ENCODE assay signal across 16 mouse cellular contexts in the genomic region with DNA sequence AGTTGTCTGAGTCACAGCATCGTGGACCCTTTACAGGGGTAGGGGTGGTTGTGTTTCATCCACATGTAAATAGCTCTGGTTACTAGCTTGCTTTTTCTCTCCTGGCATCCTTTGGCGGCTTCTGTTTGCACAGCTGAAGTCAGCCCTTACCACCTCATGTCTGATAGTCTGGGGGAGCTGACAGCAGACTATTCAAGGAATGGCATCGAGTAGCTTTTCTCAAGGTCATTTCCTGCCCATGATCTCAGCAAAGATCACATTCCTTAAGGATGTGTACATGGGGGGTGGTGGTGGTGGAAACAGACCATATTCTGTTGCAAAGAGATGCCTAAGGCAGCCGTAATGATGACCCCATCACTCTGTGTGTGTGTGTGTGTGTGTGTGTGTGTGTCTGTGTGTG.
DNase-seq lines count a peak whose midpoint lies in the region; ATAC-seq and TF ChIP-seq lines count a peak whose summit lies in the region.
"Had no signal": no experiment of that assay in that cellular context is flagged by ENCODE, and none has a peak within 500 bp of the region (broad histone marks: within the 10 kb centered on the region; RNA-seq: fewer than 3 reads in every experiment).

No protein-coding gene starts in this region.

- no peak overlapping the region for H3K4me3 ChIP-seq in heart, embryonic 10.5 days
- H3K4me3 ChIP-seq in midbrain, embryonic 11.5 days (ENCODE audit: low read depth, low read length) = no peak overlapping the region
- H3K4me3 ChIP-seq in midbrain, postnatal 0 days (ENCODE audit: low read depth, low read length) = no peak overlapping the region
- H3K4me3 ChIP-seq in heart, embryonic 15.5 days = no peak overlapping the region
- H3K4me3 ChIP-seq in neural tube, embryonic 15.5 days (replicated peaks) = no peak overlapping the region
- H3K4me3 ChIP-seq: liver, embryonic 13.5 days; midbrain, embryonic 12.5 days; neural tube, embryonic 12.5 days had no signal

- H3K4me2 ChIP-seq in midbrain, embryonic 11.5 days = no peak overlapping the region
- H3K4me2 ChIP-seq in midbrain, postnatal 0 days (ENCODE audit: low read depth, low read length, poor library complexity, severe bottlenecking) = no peak overlapping the region
- no peak overlapping the region for H3K4me2 ChIP-seq in heart, embryonic 15.5 days
- H3K4me2 ChIP-seq in neural tube, embryonic 15.5 days = no peak overlapping the region
- H3K4me2 ChIP-seq: hindbrain, embryonic 14.5 days; liver, embryonic 13.5 days; midbrain, embryonic 12.5 days; neural tube, embryonic 12.5 days had no signal

- H3K36me3 ChIP-seq in heart, embryonic 10.5 days = no peaks in the 10 kb centered on the region
- no peaks in the 10 kb centered on the region for H3K36me3 ChIP-seq in midbrain, embryonic 11.5 days (ENCODE audit: control insufficient read depth, insufficient read depth, low read length)
- H3K36me3 ChIP-seq in midbrain, postnatal 0 days (ENCODE audit: insufficient read depth, low read length) = no peaks in the 10 kb centered on the region
- no peaks in the 10 kb centered on the region for H3K36me3 ChIP-seq in heart, embryonic 15.5 days
- H3K36me3 ChIP-seq in neural tube, embryonic 15.5 days = no peaks in the 10 kb centered on the region
- H3K36me3 ChIP-seq: liver, embryonic 13.5 days; midbrain, embryonic 12.5 days; neural tube, embryonic 12.5 days had no signal

- TF ChIP-seq CTCF in midbrain, postnatal 0 days (IDR thresholded peaks at IDR 0.05) = no peak

- peak; percentile 79 for DNase-seq in heart, embryonic 10.5 days (ENCODE audit: low spot score)
- no peak for DNase-seq in heart, postnatal 14 days
- DNase-seq in midbrain, embryonic 11.5 days (ENCODE audit: low spot score, missing footprints) = peak; percentile 79
- DNase-seq in midbrain, postnatal 0 days (ENCODE audit: low spot score) = no peak
- no peak for DNase-seq in neural tube, embryonic 10.5 days (ENCODE audit: extremely low spot score, low spot score)
- DNase-seq in layer of hippocampus, postnatal 25 days (ENCODE audit: extremely low spot score in 1 of 2, low spot score in 1 of 2) = no peak
- DNase-seq: adrenal gland, adult 8-10 months; cerebellum, postnatal 14 days; gastrocnemius, postnatal 10 days; liver, embryonic 13.5 days; retina, postnatal 1 day had no signal

- intact Hi-C loops in heart, postnatal 14 days (cut with DNase I) = loop anchor here (5.0 kb wide), 1 partner anchor 597 kb away; a partner anchor contains a TSS

- H3K27ac ChIP-seq in heart, embryonic 10.5 days = peak overlapping the region; percentile 77
- H3K27ac ChIP-seq in midbrain, embryonic 11.5 days (ENCODE audit: low read depth, low read length) = no peak overlapping the region
- H3K27ac ChIP-seq in midbrain, postnatal 0 days (ENCODE audit: low read depth, low read length) = no peak overlapping the region
- peak overlapping the region; percentile 67 for H3K27ac ChIP-seq in heart, embryonic 15.5 days
- no peak overlapping the region for H3K27ac ChIP-seq in neural tube, embryonic 15.5 days (replicated peaks)
- H3K27ac ChIP-seq: hindbrain, embryonic 14.5 days; liver, embryonic 13.5 days; midbrain, embryonic 12.5 days; neural tube, embryonic 12.5 days had no signal

- 27% methylated on average over 4 of the region's 4 CpGs for WGBS in heart, embryonic 10.5 days
- 76% methylated on average over 4 of the region's 4 CpGs for WGBS in midbrain, embryonic 11.5 days
- 68% methylated on average over 4 of the region's 4 CpGs for WGBS in midbrain, postnatal 0 days
- 15% methylated on average over 4 of the region's 4 CpGs for WGBS in heart, embryonic 15.5 days
- 82% methylated on average over 4 of the region's 4 CpGs for WGBS in neural tube, embryonic 15.5 days

- H3K4me1 ChIP-seq in heart, embryonic 10.5 days = peaks cover 44% of the 10 kb centered on the region
- H3K4me1 ChIP-seq in midbrain, embryonic 11.5 days (ENCODE audit: control insufficient read depth, insufficient read depth, low read length) = no peaks in the 10 kb centered on the region
- no peaks in the 10 kb centered on the region for H3K4me1 ChIP-seq in midbrain, postnatal 0 days (ENCODE audit: insufficient read depth, low read length)
- H3K4me1 ChIP-seq in heart, embryonic 15.5 days (replicated peaks) = peaks cover 46% of the 10 kb centered on the region
- peaks cover 6% of the 10 kb centered on the region for H3K4me1 ChIP-seq in neural tube, embryonic 15.5 days
- H3K4me1 ChIP-seq: liver, embryonic 13.5 days; midbrain, embryonic 12.5 days had no signal

- H3K27me3 ChIP-seq in heart, embryonic 10.5 days (ENCODE audit: insufficient read depth, poor library complexity, severe bottlenecking) = no peaks in the 10 kb centered on the region
- H3K27me3 ChIP-seq in midbrain, embryonic 11.5 days (ENCODE audit: control insufficient read depth, insufficient read depth, low read length) = no peaks in the 10 kb centered on the region
- no peaks in the 10 kb centered on the region for H3K27me3 ChIP-seq in midbrain, postnatal 0 days (ENCODE audit: insufficient read depth, low read length)
- H3K27me3 ChIP-seq in heart, embryonic 15.5 days = no peaks in the 10 kb centered on the region
- no peaks in the 10 kb centered on the region for H3K27me3 ChIP-seq in neural tube, embryonic 15.5 days (replicated peaks)
- H3K27me3 ChIP-seq: liver, embryonic 13.5 days; midbrain, embryonic 12.5 days; neural tube, embryonic 12.5 days had no signal

- H3K9ac ChIP-seq in midbrain, embryonic 11.5 days (ENCODE audit: low read length) = no peak overlapping the region
- H3K9ac ChIP-seq in midbrain, postnatal 0 days (replicated peaks; ENCODE audit: low read length, poor library complexity, severe bottlenecking) = no peak overlapping the region
- no peak overlapping the region for H3K9ac ChIP-seq in heart, embryonic 15.5 days
- H3K9ac ChIP-seq in neural tube, embryonic 15.5 days (replicated peaks) = no peak overlapping the region
- H3K9ac ChIP-seq: hindbrain, embryonic 14.5 days; liver, embryonic 13.5 days; midbrain, embryonic 12.5 days; neural tube, embryonic 12.5 days had no signal

- no peaks in the 10 kb centered on the region for H3K9me3 ChIP-seq in heart, embryonic 10.5 days
- no peaks in the 10 kb centered on the region for H3K9me3 ChIP-seq in midbrain, embryonic 11.5 days (ENCODE audit: control insufficient read depth, low read length)
- H3K9me3 ChIP-seq in midbrain, postnatal 0 days (ENCODE audit: low read length) = no peaks in the 10 kb centered on the region
- H3K9me3 ChIP-seq in heart, embryonic 15.5 days (replicated peaks) = no peaks in the 10 kb centered on the region
- H3K9me3 ChIP-seq in neural tube, embryonic 15.5 days (replicated peaks) = no peaks in the 10 kb centered on the region
- H3K9me3 ChIP-seq: liver, embryonic 13.5 days; midbrain, embryonic 12.5 days; neural tube, embryonic 12.5 days had no signal

- no peak for ATAC-seq in midbrain, embryonic 11.5 days (ENCODE audit: low FRiP score)
- no peak for ATAC-seq in midbrain, postnatal 0 days (ENCODE audit: low FRiP score)
- ATAC-seq in heart, embryonic 15.5 days (replicated peaks; ENCODE audit: insufficient number of reproducible peaks, insufficient read depth, low FRiP score, low read depth) = peak; percentile 30; the same call in 1 of the 2 replicates
- ATAC-seq in neural tube, embryonic 15.5 days (ENCODE audit: low FRiP score) = no peak

Comparison
In these comparisons a context has a peak if more than half of its experiments do, and no peak if none do; other contexts are left out.
1. DNase-seq: peak in heart, embryonic 10.5 days (single experiment) and midbrain, embryonic 11.5 days (single experiment); none in heart, postnatal 14 days (0 of 2), midbrain, postnatal 0 days (single experiment), neural tube, embryonic 10.5 days (single experiment) and layer of hippocampus, postnatal 25 days (0 of 2).
2. H3K27ac ChIP-seq: peak in heart, embryonic 10.5 days (single experiment) and heart, embryonic 15.5 days (single experiment); none in midbrain, embryonic 11.5 days (single experiment), midbrain, postnatal 0 days (single experiment) and neural tube, embryonic 15.5 days (single experiment).